Mouse (Mus musculus) small intestine, adult 2 months (tissue): ENCODE data around the gene Hnrnpul1.

ENCODE experiments used
- CTCF ChIP-seq: fragments of 200-500 bp; IDR thresholded peaks from 2 replicates; pipeline ENCODE4 v1.5.1; 2012; ENCODE audit warnings: low read depth, mild to moderate bottlenecking, control low read depth, inconsistent platforms, low read length, moderate library complexity, mixed read lengths; ENCODE audit not compliant: insufficient replicate concordance, insufficient read length; ENCODE audit errors: extremely low read depth
- POLR2A ChIP-seq: fragments of 200-500 bp; IDR thresholded peaks from 2 replicates; pipeline ENCODE4 v1.6.1; 2012; ENCODE audit warnings: low read depth, mild to moderate bottlenecking, control low read depth, inconsistent platforms, low read length, moderate library complexity

GRCm38 (mm10) chr7:25679971-25680370 is 74.6 kb downstream of the Hnrnpul1 start:
- TF ChIP-seq CTCF, result no peak
- no peak for TF ChIP-seq POLR2A
